Mouse (Mus musculus) forebrain, postnatal 0 days (tissue): Measurements from ENCODE around the gene Krtdap. TPM values are rescaled to one million over a fixed set of nuclear protein-coding genes. Genes with fewer than 3 reads are reported as not detected.

Experiments
- ATAC-seq: fragments of 200-750 bp; cut with Nextera tagmentation; 2 replicates; pipeline ENCODE4 v1.8.0; 2017; ENCODE audit warnings: mild to moderate bottlenecking, moderate library complexity
- DNase-seq: peaks from one replicate; pipeline ENCODE4 v3.0.0-alpha.2; 2015
- H3K27ac ChIP-seq: fragments of 300-500 bp; sonication (generic); 2 replicates; pipeline ENCODE4 v1.5.1; 2014; ENCODE audit warnings: low read depth, mild to moderate bottlenecking, antibody characterized with exemption, low read length, moderate library complexity, mixed read lengths
- H3K27me3 ChIP-seq: fragments of 300-500 bp; sonication (generic); 2 replicates; pipeline ENCODE4 v1.6.1; 2014; ENCODE audit warnings: mild to moderate bottlenecking, low read length, mixed read lengths; ENCODE audit not compliant: insufficient read depth
- H3K36me3 ChIP-seq: fragments of 300-500 bp; sonication (generic); 2 replicates; pipeline ENCODE4 v1.6.1; 2014; ENCODE audit warnings: mild to moderate bottlenecking, moderate library complexity; ENCODE audit not compliant: insufficient read depth
- H3K4me1 ChIP-seq: fragments of 300-500 bp; sonication (generic); 2 replicates; pipeline ENCODE4 v1.6.1; 2014; ENCODE audit warnings: antibody characterized with exemption; ENCODE audit not compliant: insufficient read depth
- H3K4me2 ChIP-seq: fragments of 300-500 bp; sonication (generic); 2 replicates; pipeline ENCODE4 v1.6.1; 2014; ENCODE audit warnings: low read depth, mild to moderate bottlenecking, moderate library complexity
- H3K4me3 ChIP-seq: fragments of 300-500 bp; sonication (generic); 2 replicates; pipeline ENCODE4 v1.5.1; 2014; ENCODE audit warnings: low read depth, low read length, mixed read lengths
- H3K9ac ChIP-seq: fragments of 300-500 bp; sonication (generic); 2 replicates; pipeline ENCODE4 v1.6.1; 2014; ENCODE audit warnings: mild to moderate bottlenecking
- H3K9me3 ChIP-seq: fragments of 300-500 bp; sonication (generic); 2 replicates; pipeline ENCODE4 v1.6.1; 2016; ENCODE audit warnings: low read length
- CTCF ChIP-seq: sonication (generic); IDR thresholded peaks from 2 replicates; pipeline ENCODE4 v1.5.1; 2016; ENCODE audit warnings: antibody characterized with exemption, control low read depth, low read depth
- WGBS: fragments of 180-500 bp; shearing (Covaris S2); extraction: QIAGEN DNeasy Blood & Tissue Kit; methylation state at CpG from one replicate; pipeline ENCODE4 v1.1.7; 2014; 5-methylcytosine and 5-hydroxymethylcytosine counted together
- polyA plus RNA-seq: library from polyadenylated mRNA; unstranded; fragments of >200 nt; fragmentation: Nextera tagmentation; extraction: Ambion mirVana; gene quantifications from 2 replicates; pipeline ENCODE4 v1.2.1, GENCODE M21; 2015
- total RNA-seq: library from RNA; depleted of rRNA; stranded (reverse); fragments of >200 nt; gene quantifications from 2 replicates; pipeline ENCODE4 v1.2.3, GENCODE M21; 2014; rRNA removed

Gene Krtdap
- total and polyA plus RNA-seq, 2 experiments from 2014 or later, result 1.4 TPM; not detected in 1

GRCm38 (mm10) chr7:30837277-30837676 is 49.6 kb downstream of the Krtdap start:
- H3K27me3 ChIP-seq, result no peaks in the 10 kb centered on the region
- no peak overlapping the region for H3K27ac ChIP-seq
- H3K4me3 ChIP-seq, result no peak overlapping the region
- no peak overlapping the region for H3K9ac ChIP-seq
- ATAC-seq (no peak), DNase-seq (no peak)
- no peaks in the 10 kb centered on the region for H3K4me1 ChIP-seq
- H3K9me3 ChIP-seq, result no peaks in the 10 kb centered on the region
- no peak overlapping the region for H3K4me2 ChIP-seq
- no peaks in the 10 kb centered on the region for H3K36me3 ChIP-seq
- no peak for TF ChIP-seq CTCF

GRCm38 (mm10) chr7:30840306-30840705 is 52.6 kb downstream of the Krtdap start:
- H3K4me2 ChIP-seq, result no peak overlapping the region
- no peaks in the 10 kb centered on the region for H3K36me3 ChIP-seq
- DNase-seq (no peak), ATAC-seq (no peak)
- H3K27ac ChIP-seq, result no peak overlapping the region
- no peaks in the 10 kb centered on the region for H3K27me3 ChIP-seq
- H3K9me3 ChIP-seq, result no peaks in the 10 kb centered on the region
- no peak overlapping the region for H3K9ac ChIP-seq
- TF ChIP-seq CTCF, result no peak
- no peak overlapping the region for H3K4me3 ChIP-seq
- 42% methylated on average over 3 of the region's 3 CpGs for WGBS
- no peaks in the 10 kb centered on the region for H3K4me1 ChIP-seq

Other genes starting within 250 kb of the Krtdap start
Only the 30 nearest of the 31 such genes appear.
- gene Proser3, start 235.6 kb upstream of the Krtdap start, total RNA-seq, result 9.0 and 14.8 TPM in 2 replicates
- gene Proser3, start 235.6 kb upstream of the Krtdap start, polyA plus RNA-seq, result 2.2 and 3.8 TPM in 2 replicates
- 16.0 and 19.2 TPM in 2 replicates for gene Lin37, start 228.1 kb upstream of the Krtdap start, total RNA-seq
- 49.5 and 53.0 TPM in 2 replicates for gene Lin37, start 228.1 kb upstream of the Krtdap start, polyA plus RNA-seq
- gene U2af1l4, start 224.6 kb upstream of the Krtdap start, total RNA-seq, result 48.8 and 74.3 TPM in 2 replicates
- 117 and 129 TPM in 2 replicates for gene U2af1l4, start 224.6 kb upstream of the Krtdap start, polyA plus RNA-seq
- gene Gm49396, start 224.6 kb upstream of the Krtdap start, total RNA-seq, result 5.5 and 9.9 TPM in 2 replicates
- gene Gm49396, start 224.6 kb upstream of the Krtdap start, polyA plus RNA-seq, result 3.4 and 5.3 TPM in 2 replicates
- gene Psenen, start 224.3 kb upstream of the Krtdap start, total RNA-seq, result 70.9 and 90.7 TPM in 2 replicates
- gene Psenen, start 224.3 kb upstream of the Krtdap start, polyA plus RNA-seq, result 141 and 161 TPM in 2 replicates
- 1.2 TPM in 1 of 2 replicates, not detected in the other for gene Igflr1, start 222.5 kb upstream of the Krtdap start, total RNA-seq
- gene Igflr1, start 222.5 kb upstream of the Krtdap start, polyA plus RNA-seq, result 2.3 and 3.2 TPM in 2 replicates
- gene Kmt2b, start 199.2 kb upstream of the Krtdap start, total RNA-seq, result 31.2 and 31.5 TPM in 2 replicates
- 3.8 and 5.2 TPM in 2 replicates for gene Kmt2b, start 199.2 kb upstream of the Krtdap start, polyA plus RNA-seq
- not detected in 2 replicates for gene Zbtb32, start 189.0 kb upstream of the Krtdap start, total RNA-seq
- 0.08 and 0.17 TPM in 2 replicates for gene Zbtb32, start 189.0 kb upstream of the Krtdap start, polyA plus RNA-seq
- 0.29 and 0.38 TPM in 2 replicates for gene Upk1a, start 175.0 kb upstream of the Krtdap start, total RNA-seq
- gene Upk1a, start 175.0 kb upstream of the Krtdap start, polyA plus RNA-seq, result 0.42 and 0.62 TPM in 2 replicates
- 292 and 602 TPM in 2 replicates for gene Cox6b1, start 161.7 kb upstream of the Krtdap start, total RNA-seq
- 1,225 and 1,355 TPM in 2 replicates for gene Cox6b1, start 161.7 kb upstream of the Krtdap start, polyA plus RNA-seq
- gene Etv2, start 152.0 kb upstream of the Krtdap start, total RNA-seq, result not detected in 2 replicates
- not detected in 2 replicates for gene Etv2, start 152.0 kb upstream of the Krtdap start, polyA plus RNA-seq
- 150 and 156 TPM in 2 replicates for gene Rbm42, start 137.6 kb upstream of the Krtdap start, total RNA-seq
- 148 and 160 TPM in 2 replicates for gene Rbm42, start 137.6 kb upstream of the Krtdap start, polyA plus RNA-seq
- 16.3 and 18.5 TPM in 2 replicates for gene Haus5, start 122.9 kb upstream of the Krtdap start, total RNA-seq
- gene Haus5, start 122.9 kb upstream of the Krtdap start, polyA plus RNA-seq, result 17.7 and 18.3 TPM in 2 replicates
- not detected in 2 replicates for gene Pmis2, start 116.3 kb upstream of the Krtdap start, total RNA-seq
- gene Pmis2, start 116.3 kb upstream of the Krtdap start, polyA plus RNA-seq, result not detected in 2 replicates
- gene 2200002J24Rik, start 89.0 kb upstream of the Krtdap start, total RNA-seq, result not detected in 2 replicates
- not detected in 2 replicates for gene 2200002J24Rik, start 89.0 kb upstream of the Krtdap start, polyA plus RNA-seq
- 1.2 and 2.0 TPM in 2 replicates for gene Atp4a, start 75.7 kb upstream of the Krtdap start, total RNA-seq
- gene Atp4a, start 75.7 kb upstream of the Krtdap start, polyA plus RNA-seq, result 2.8 and 4.7 TPM in 2 replicates
- gene Tmem147, start 58.4 kb upstream of the Krtdap start, total RNA-seq, result 173 TPM in 2 replicates
- 290 and 328 TPM in 2 replicates for gene Tmem147, start 58.4 kb upstream of the Krtdap start, polyA plus RNA-seq
- not detected in 2 replicates for gene Gapdhs, start 44.2 kb upstream of the Krtdap start, total RNA-seq
- 0.15 and 0.65 TPM in 2 replicates for gene Gapdhs, start 44.2 kb upstream of the Krtdap start, polyA plus RNA-seq
- 2.8 and 4.6 TPM in 2 replicates for gene Sbsn, start 36.4 kb upstream of the Krtdap start, total RNA-seq
- gene Sbsn, start 36.4 kb upstream of the Krtdap start, polyA plus RNA-seq, result 2.3 and 3.5 TPM in 2 replicates
- gene Dmkn, start 24.1 kb upstream of the Krtdap start, total RNA-seq, result 2.2 and 5.2 TPM in 2 replicates
- gene Dmkn, start 24.1 kb upstream of the Krtdap start, polyA plus RNA-seq, result 7.2 and 7.4 TPM in 2 replicates
- not detected in 2 replicates for gene Ffar2, start 35.9 kb downstream of the Krtdap start, total RNA-seq
- gene Ffar2, start 35.9 kb downstream of the Krtdap start, polyA plus RNA-seq, result 0.07 TPM in 1 of 2 replicates, not detected in the other
- not detected in 2 replicates for gene Ffar3, start 68.3 kb downstream of the Krtdap start, total RNA-seq
- gene Ffar3, start 68.3 kb downstream of the Krtdap start, polyA plus RNA-seq, result 0.09 TPM in 1 of 2 replicates, not detected in the other
- gene Ffar1, start 73.7 kb downstream of the Krtdap start, total RNA-seq, result 0.08 TPM in 1 of 2 replicates, not detected in the other
- not detected in 2 replicates for gene Ffar1, start 73.7 kb downstream of the Krtdap start, polyA plus RNA-seq
- gene Cd22, start 92.4 kb downstream of the Krtdap start, total RNA-seq, result not detected in 2 replicates
- gene Cd22, start 92.4 kb downstream of the Krtdap start, polyA plus RNA-seq, result 0.10 TPM in 1 of 2 replicates, not detected in the other
- gene Mag, start 127.0 kb downstream of the Krtdap start, total RNA-seq, result 2.5 and 2.9 TPM in 2 replicates
- 2.7 and 3.6 TPM in 2 replicates for gene Mag, start 127.0 kb downstream of the Krtdap start, polyA plus RNA-seq
- not detected in 2 replicates for gene Hamp2, start 136.8 kb downstream of the Krtdap start, total RNA-seq
- not detected in 2 replicates for gene Hamp2, start 136.8 kb downstream of the Krtdap start, polyA plus RNA-seq
- not detected in 2 replicates for gene Hamp, start 156.1 kb downstream of the Krtdap start, total RNA-seq
- not detected in 2 replicates for gene Hamp, start 156.1 kb downstream of the Krtdap start, polyA plus RNA-seq
- gene Usf2, start 168.9 kb downstream of the Krtdap start, total RNA-seq, result 81.4 and 93.9 TPM in 2 replicates
- 18.9 and 22.6 TPM in 2 replicates for gene Usf2, start 168.9 kb downstream of the Krtdap start, polyA plus RNA-seq
- gene Lsr, start 185.6 kb downstream of the Krtdap start, total RNA-seq, result 17.6 and 19.3 TPM in 2 replicates
- gene Lsr, start 185.6 kb downstream of the Krtdap start, polyA plus RNA-seq, result 25.1 and 25.9 TPM in 2 replicates
- gene Fam187b, start 185.9 kb downstream of the Krtdap start, total RNA-seq, result 0.08 and 0.48 TPM in 2 replicates
- 0.50 and 0.78 TPM in 2 replicates for gene Fam187b, start 185.9 kb downstream of the Krtdap start, polyA plus RNA-seq